Mouse (Mus musculus) splenic B cell, adult 2 months (primary cell): Measurements from ENCODE around the gene Itgb8.
A peak's percentile ranks its signal among the peaks of the same experiment; 100 is the strongest.

ENCODE experiments used
- DNase-seq: peaks from one replicate; pipeline ENCODE4 v3.0.0-alpha.2; 2011; ENCODE audit warnings: low read depth, low spot score
- H3K27me3 ChIP-seq: 2 replicates; pipeline ENCODE4 v1.6.1; 2012; ENCODE audit warnings: mild to moderate bottlenecking, low read length, moderate library complexity, mixed read lengths; ENCODE audit not compliant: control insufficient read depth, poor library complexity, insufficient read depth, severe bottlenecking
- H3K36me3 ChIP-seq: 2 replicates; pipeline ENCODE4 v1.6.1; 2012; ENCODE audit warnings: mild to moderate bottlenecking, low read length, moderate library complexity, mixed read lengths; ENCODE audit not compliant: control insufficient read depth, poor library complexity, insufficient read depth, severe bottlenecking

The Itgb8 gene

DNA sequence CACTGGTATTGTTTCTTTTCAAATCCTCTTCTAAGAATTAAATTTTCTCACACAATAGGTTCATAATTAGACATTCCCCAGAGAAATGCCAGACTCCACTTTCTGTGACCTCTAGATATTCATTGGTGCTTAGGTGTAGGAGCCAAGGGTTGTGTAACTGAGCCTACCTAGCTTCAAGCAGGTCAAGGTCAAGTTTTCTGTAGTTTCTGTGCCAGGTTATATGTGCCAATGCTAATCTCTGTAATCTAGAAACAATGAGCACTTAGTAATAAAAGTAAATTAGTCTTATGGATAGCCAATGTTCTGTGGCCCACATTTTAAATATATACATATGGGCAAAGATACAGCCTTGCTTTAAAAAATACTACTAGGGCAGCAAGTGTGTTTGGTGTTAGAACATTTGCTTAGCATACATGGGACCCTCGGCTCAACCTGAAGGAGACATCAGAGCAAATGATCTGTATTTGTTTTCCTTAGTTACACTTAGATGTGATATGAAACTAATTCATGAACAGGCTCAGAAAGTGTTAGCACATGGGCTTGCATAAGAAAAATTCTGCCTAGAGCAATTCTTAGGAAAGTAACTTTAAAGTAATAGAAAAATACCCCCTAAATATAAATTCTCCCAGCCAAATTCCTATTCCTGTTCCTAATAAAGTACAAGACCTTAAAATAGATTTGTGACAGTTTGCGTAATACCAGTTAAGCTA lies 56.2 kb downstream of the Itgb8 start:
- Histone ChIP-seq H3K36me3 (no peaks in the 10 kb centered on the region), H3K27me3 (no peaks in the 10 kb centered on the region)
- DNase-seq: no peak

DNA sequence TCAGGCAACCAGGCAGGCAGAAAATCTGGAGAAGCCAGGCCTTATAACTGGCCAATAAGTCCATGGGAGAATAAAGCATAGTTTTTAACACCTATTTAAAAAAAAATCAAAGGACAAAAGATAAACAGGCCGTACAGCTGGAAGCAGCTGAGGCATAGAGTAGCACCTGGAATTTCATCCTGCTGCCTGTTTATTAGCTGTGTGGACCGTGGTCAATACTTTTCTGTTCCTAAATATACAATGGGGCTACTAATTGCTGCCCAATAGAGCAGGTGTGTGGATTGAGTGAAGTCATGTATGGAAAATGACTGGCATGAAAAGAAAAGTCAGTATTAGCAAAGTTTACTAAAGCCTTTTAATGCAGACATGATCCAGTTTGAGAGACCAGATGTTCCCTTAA lies 62.6 kb downstream of the Itgb8 start:
- H3K27me3 ChIP-seq: no peaks in the 10 kb centered on the region
- DNase-seq: no peak
- no peaks in the 10 kb centered on the region for H3K36me3 ChIP-seq

DNA sequence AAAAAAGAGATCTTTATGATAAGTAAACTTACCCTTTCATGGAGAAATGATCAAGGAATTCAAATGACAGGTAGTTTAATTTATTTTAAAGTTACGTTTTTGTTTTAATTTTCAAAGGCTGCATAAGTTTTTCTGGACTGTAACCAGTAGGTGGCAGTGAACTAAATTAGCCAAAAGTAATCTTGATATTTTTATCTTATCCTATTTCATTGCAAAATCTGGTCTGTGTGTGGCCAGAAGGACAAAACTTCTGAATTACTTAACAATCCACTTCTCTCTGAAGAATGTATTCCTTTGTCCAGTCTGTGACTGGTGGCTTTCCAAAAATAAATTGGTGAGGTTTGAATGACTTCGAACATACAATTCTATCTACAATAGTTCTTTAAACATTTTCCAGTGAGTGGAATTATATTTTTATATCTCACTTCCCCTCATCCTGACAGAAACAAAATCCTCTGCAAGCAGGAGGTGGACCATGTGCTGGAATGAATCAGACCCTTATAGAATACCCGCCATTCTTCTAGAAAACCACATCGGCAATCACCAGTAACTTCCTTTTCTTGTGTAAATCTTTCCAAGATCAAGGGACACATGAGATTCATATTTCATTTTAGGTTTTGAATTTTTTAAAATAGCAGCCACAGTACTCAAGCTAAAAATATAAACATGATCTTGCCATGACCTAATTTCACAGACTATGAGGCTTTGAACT lies 68.6 kb downstream of the Itgb8 start:
- no peaks in the 10 kb centered on the region for H3K27me3 ChIP-seq
- DNase-seq: peak; percentile 6

DNA sequence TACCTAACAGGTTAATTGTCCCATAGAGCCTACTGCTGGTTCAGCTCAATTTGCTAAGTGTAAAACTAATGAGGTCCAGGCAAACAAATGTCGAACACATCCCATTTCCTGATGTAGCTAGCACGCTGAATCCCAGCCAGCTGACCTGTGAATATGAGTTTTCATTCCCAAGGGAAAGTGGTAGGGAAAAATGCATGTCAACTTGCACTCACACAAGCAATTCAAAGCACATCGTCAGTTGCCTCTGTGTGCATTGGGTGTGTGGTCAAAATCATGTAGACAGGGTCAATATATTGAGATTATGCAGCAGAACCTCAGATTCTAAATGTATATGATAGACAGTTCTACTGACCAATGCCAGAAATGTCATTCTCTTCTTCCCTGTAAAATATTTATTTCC lies 69.5 kb downstream of the Itgb8 start:
- no peaks in the 10 kb centered on the region for H3K36me3 ChIP-seq
- DNase-seq: no peak
- no peaks in the 10 kb centered on the region for H3K27me3 ChIP-seq

More for the DNA sequence above, 68.6 kb downstream of the Itgb8 start:
- no peaks in the 10 kb centered on the region for H3K36me3 ChIP-seq

- Histone ChIP-seq H3K27me3 (no peaks in the 10 kb centered on the region), H3K36me3 (no peaks in the 10 kb centered on the region)
- no peak for DNase-seq
These were observed 73.5 kb downstream of the Itgb8 start for GRCm38 (mm10) chr12:119165115-119165514.

DNA sequence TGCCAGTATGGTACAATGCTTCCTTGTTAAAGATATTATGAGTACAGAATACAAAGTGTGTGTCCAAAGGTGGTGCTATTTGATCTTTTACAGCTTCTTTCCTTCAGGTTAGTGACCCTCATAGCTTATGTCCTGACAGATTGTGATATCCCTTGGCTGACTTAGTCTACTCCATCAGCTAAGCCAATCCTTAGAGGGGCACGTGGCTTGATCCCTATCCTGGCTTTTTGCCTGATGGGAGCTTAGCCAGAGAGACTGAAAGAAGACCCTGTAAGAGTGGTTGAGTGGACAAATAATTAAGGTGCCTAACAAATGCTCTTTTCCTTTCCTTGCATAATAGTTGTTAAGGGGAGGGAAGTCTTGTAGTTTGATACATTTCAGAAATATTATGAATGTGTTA lies 73.9 kb downstream of the Itgb8 start:
- Histone ChIP-seq H3K27me3 (no peaks in the 10 kb centered on the region), H3K36me3 (no peaks in the 10 kb centered on the region)
- no peak for DNase-seq

- no peak for DNase-seq
- H3K36me3 ChIP-seq: no peaks in the 10 kb centered on the region
- H3K27me3 ChIP-seq: no peaks in the 10 kb centered on the region
These were observed 74.4 kb downstream of the Itgb8 start for GRCm38 (mm10) chr12:119164176-119164575.

DNA sequence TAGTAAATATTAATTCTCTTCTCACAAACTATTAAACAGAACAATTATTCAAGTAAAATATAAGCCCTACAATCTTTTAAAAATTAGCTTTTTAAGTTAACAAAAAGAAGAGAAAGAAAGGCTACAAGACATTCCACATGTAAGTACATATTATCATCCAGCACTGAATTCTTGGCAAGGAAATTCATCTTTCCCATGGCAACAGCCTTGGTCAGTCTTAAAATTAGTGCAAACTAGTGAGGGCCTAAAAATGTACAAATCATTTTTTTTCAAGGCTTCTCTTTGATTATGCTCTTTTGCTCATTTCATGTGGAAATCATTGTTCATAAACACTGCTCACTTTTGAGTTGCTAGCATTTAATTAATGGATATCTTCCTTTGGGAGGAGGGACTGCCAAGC lies 77.8 kb downstream of the Itgb8 start:
- no peak for DNase-seq
- H3K27me3 ChIP-seq: no peaks in the 10 kb centered on the region
- no peaks in the 10 kb centered on the region for H3K36me3 ChIP-seq

DNA sequence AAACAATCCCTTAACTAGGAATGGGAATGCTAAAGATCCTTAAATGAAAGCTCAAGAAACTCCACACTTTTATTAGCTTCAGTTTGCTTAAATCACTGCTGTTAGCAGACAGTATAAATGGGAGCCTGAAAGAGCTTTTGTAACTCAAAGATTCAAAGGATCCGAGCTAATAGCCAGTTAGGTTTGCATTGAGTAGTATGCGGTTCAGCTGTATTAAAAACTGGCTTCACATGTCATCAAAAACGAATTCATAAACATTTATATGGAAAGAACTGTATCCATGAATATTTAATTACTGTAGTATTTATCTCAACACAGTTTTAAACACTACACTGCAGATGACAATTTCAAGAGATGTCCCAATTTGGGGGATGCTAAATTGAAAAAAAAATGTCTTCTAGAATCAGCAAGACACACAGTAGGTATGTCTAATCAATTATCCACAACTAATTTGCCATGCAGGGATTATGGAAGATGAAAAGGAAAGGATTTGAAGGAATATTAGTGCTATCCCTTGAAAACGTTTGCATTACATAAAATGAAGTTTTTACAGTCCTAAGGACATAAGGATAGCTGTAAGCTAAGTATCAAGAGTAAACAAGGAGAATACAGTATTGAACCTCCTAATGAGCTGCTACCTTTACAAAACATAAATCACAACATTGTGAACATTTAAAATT lies 79.2 kb downstream of the Itgb8 start:
- no peaks in the 10 kb centered on the region for H3K27me3 ChIP-seq
- no peaks in the 10 kb centered on the region for H3K36me3 ChIP-seq
- DNase-seq: no peak

- H3K27me3 ChIP-seq: no peaks in the 10 kb centered on the region
- no peaks in the 10 kb centered on the region for H3K36me3 ChIP-seq
- no peak for DNase-seq
These were observed 80.9 kb downstream of the Itgb8 start for GRCm38 (mm10) chr12:119157686-119158085.

DNA sequence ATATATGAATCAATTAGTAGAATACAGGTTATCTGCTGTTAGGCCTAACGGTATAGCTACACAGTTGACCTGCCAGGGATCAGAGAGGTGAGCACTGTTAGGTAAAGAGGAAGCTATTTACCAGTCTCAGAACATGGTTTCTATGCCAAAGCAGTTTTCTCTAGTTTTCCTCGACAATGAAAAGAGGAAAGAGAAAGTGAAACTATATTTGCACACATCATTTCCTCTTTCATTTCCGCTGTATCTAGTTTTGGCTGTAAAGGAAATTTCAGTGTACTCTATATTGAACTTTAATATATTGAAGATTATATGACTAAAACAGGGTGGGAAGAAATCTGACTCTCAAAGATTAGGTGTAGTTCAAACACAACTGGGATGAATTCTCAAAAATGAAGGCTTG lies 81.5 kb downstream of the Itgb8 start:
- Histone ChIP-seq H3K27me3 (no peaks in the 10 kb centered on the region), H3K36me3 (no peaks in the 10 kb centered on the region)
- DNase-seq: peak; percentile 81

DNA sequence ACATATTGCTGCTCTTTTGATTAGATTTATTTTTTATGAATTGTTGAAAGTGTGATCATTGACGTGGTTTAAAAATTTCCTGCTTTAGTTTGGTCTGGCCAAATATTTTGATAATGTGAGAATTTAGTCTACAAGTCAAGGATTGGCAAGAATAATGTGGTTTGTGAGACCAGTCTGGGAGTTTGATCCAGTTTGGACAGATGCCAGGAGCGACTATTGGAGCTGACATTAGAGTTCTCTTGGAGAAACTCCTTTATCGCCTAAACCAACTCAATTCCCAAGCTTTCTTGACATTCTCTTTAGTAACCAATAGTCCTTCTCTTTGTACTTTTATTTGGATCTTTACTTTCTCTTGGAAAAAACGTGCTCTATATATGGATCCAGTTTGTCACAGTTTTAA lies 83.0 kb downstream of the Itgb8 start:
- no peak for DNase-seq

GRCm38 (mm10) chr12:119150956-119151355 lies 87.6 kb downstream of the Itgb8 start:
- DNase-seq: no peak
- H3K36me3 ChIP-seq: no peaks in the 10 kb centered on the region
- H3K27me3 ChIP-seq: no peaks in the 10 kb centered on the region

More for the DNA sequence above, 83.0 kb downstream of the Itgb8 start:
- no peaks in the 10 kb centered on the region for H3K27me3 ChIP-seq
- no peaks in the 10 kb centered on the region for H3K36me3 ChIP-seq

DNA sequence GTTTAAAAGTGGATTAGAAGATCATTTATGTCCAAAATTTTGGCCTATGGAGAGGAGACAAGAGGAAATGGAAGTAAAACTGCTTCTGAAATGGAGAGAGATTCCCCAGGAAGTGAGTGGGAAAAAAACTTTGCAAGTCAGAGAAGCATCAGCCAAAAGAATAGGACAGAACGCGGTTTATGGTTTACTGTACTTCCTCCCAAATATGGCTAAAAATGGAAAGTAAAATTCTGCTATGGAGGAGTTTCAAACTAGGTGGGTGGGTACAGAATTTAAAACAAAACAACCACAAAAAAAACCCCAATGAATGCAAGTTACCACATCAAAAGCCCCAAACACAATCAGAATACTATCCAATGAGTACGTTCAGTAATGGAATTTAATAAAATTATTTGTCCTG lies 90.8 kb downstream of the Itgb8 start:
- H3K36me3 ChIP-seq: no peaks in the 10 kb centered on the region
- DNase-seq: no peak
- no peaks in the 10 kb centered on the region for H3K27me3 ChIP-seq

- Histone ChIP-seq H3K27me3 (no peaks in the 10 kb centered on the region), H3K36me3 (no peaks in the 10 kb centered on the region)
- DNase-seq: no peak
These were observed 92.6 kb downstream of the Itgb8 start for GRCm38 (mm10) chr12:119146031-119146430.
